Mouse (Mus musculus): ENCODE measurements around the gene Fam83f.

- TF ChIP-seq CTCF (conservative IDR thresholded peaks at IDR 0.05; ENCODE audit: low read length) (no peak), NANOG (IDR thresholded peaks at IDR 0.05; ENCODE audit: borderline replicate concordance, low read length) (no peak), POU5F1 (IDR thresholded peaks at IDR 0.05; ENCODE audit: borderline replicate concordance, low read length) (no peak)
Observed at GRCm38 (mm10) chr15:80664444-80664843, 7.2 kb upstream of the Fam83f start.
